Mouse (Mus musculus): ENCODE measurements at regions not wholly inside any gene's neighbourhood (a gene's known extent, or its start where the extent isn't known, plus 50 kb on each side); places are given as distances from the start of the nearest gene placed in this dataset.
A peak's percentile ranks its signal among the peaks of the same experiment; 100 is the strongest.

DNA sequence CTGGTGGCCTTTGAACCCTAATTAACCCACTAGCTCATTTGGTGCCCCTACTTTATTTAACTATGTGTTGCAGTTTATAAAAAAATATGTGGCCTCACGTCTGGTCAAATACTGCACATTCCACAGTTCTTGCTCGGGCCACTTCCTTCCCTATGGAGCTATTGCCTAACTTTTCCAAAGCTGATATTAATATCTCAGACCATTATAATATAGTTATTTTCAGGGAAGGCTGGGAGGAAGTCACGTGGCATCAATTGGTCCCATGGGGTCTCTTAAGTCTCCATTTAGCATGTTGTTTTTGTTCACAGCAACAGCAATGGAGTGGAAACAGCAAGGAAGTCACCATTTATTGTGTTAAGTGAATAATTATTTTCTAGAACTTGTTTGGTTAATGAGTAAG is 292.9 kb downstream of the Hlx start:
- TF ChIP-seq CEBPB (IDR thresholded peaks at IDR 0.05; ENCODE audit: low read depth), result peak; percentile 81
- no peak for TF ChIP-seq CTCF (IDR thresholded peaks at IDR 0.05; ENCODE audit: control insufficient read depth, insufficient read depth, insufficient read length)
- TF ChIP-seq USF1 (IDR thresholded peaks at IDR 0.05; ENCODE audit: low read depth), result peak; percentile 82
- peak; percentile 5 for TF ChIP-seq MAX (IDR thresholded peaks at IDR 0.05)

Data from C2C12 (cell line).